Mouse (Mus musculus) granulocyte monocyte progenitor cell, adult 5-6 weeks (primary cell): ENCODE data around the gene Csnk1d. TPM values are rescaled to one million over a fixed set of nuclear protein-coding genes. Genes with fewer than 3 reads are reported as not detected.
A peak's percentile ranks its signal among the peaks of the same experiment; 100 is the strongest.

Source experiments
- ATAC-seq: replicated peaks from 2 replicates; pipeline ENCODE4 v1.8.0; 2016; ENCODE audit warnings: mild to moderate bottlenecking, moderate TSS enrichment, inconsistent platforms; ENCODE audit not compliant: poor library complexity, severe bottlenecking
- total RNA-seq, 2 experiments: library from RNA; stranded (forward) in 1 of 2; stranded (reverse) in 1 of 2; fragments of 200-712, 200-1000 nt in 1 of 2; fragments of >200 nt in 1 of 2; fragmentation: Nextera tagmentation in 1 of 2; gene quantifications; 2 replicates each; pipeline ENCODE4 v1.2.3; 2014 to 2017

The Csnk1d gene
- total RNA-seq (2014; fragmentation: Nextera tagmentation): 53.7 and 63.6 TPM in 2 replicates
- total RNA-seq (2017): 68.2 and 70.6 TPM in 2 replicates

DNA sequence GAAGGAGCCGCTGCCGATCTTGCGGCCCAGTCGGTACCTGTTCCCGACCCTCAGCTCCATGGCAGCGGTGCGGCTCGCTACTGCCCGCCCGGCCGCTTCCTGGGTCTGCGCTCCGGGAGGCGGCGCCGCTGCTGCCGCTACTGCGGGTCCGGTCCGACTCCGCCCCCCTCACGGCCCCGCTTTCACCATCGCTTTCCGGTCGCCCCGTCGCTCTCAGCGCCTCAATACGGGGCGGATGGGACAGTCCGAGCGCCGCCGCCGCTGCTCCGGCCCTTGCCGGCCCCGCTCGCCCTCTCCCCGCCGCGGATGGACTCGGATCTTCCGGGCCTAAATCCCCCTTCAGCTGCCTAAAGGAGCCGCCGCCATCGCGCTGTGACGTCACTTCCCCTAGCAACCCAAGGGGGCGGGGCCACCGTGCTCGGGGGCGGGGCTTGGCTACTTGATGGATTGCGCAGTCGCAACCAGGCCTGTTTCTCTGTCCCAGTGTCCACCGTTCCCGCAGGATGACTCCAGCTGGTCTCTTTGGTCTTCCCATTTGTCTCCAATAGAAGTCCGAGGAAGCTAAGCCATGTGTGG, at the start of gene Csnk1d:
Gene Csnk1d (minus strand): TSS at position 380 of the 576 bp plus-strand sequence.
- peak; percentile 71 for ATAC-seq

DNA sequence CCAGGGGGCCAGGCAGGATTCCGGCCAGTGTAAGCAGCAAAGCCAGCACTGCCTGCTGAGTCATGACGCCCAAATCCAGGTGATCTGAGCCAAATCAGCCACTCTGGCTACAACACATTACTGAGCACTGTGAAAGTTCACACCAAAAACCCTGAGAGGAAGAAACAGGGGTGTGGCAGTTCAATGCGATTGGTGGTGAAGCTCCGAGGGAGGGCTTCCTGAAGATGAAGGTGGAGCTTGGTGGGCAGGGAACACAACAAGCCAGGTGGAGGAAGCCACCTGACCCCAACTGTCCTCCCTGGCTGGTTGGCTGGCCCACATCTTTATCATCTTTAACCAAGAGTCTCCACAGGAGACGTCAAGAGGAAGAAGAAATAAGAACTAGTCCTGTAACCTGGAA, 48.2 kb upstream of the Csnk1d start, which contains the start of gene Cd7:
Gene Cd7 (minus strand): TSS at position 117 of the 400 bp plus-strand sequence.
- no peak; the same call in 1 of the 2 replicates for ATAC-seq

DNA sequence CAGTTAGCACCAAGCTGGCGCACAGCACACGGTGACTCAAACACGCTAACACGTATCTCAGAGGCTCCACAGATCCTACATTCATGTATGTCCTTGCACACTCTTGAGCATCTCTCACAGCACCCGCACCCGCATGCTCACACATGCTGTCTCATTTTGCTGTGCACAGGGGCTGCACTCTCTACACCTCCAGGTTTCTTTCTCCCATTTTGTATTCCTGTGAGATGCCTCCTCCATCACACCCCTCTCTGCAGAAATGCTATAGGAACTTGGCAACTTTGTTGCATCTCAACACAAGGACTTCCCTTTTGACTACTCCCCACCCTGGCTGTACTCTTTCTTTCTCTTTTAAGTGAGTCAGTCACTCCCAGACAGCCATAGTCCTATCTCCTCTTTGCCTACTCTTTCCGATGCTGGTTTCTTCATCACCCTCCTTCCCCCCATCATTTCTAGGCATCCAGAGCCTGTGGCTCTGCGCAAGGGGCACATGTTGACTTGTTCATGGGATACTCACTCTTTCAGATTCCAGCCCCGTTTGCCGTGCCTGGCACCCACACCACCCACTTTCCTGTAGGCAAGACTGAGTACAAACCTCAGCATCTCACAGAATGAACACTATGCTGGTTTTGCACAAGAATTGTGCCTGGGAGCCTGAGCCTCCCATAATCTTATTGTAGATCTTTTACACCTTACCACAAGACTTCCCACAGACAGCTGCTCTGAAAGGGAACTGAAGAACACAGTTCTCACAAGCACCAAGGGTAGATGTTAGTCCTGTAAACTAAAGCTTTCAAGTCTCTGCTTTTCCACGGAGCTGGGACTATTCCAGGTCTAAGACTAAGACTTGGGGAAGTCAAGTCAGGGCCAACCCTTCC, 47.5 kb upstream of the Csnk1d start:
- ATAC-seq: peak; percentile 33; the same call in 1 of the 2 replicates

GRCm38 (mm10) chr11:121033118-121033517, 42.0 kb upstream of the Csnk1d start:
- ATAC-seq: 0 out of 2 replicates have a peak, but pooled peaks have one; percentile 17

- ATAC-seq: no peak
Observed at GRCm38 (mm10) chr11:121027259-121027658, 36.1 kb upstream of the Csnk1d start.

DNA sequence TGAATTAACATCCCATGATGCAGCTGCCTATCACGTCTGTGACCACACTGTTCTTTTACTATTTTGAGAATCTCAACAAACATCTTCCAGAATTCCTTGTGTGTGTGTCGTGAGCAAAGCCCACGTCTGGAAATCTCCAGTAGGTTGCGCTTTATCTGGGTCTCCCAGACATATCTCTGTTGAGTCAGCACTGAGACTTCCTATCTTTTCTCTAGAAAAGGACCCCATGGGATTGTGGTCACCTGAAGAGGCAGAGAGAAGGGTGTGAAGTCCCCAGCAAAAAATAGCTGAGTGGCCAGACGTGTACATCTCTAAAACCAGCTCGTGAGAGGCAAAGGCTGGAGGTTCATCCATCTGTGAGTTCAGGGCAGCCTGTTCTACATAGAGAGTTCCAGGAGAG, 33.0 kb upstream of the Csnk1d start:
- ATAC-seq: no peak

- ATAC-seq: no peak
Observed at GRCm38 (mm10) chr11:121019501-121019900, 28.4 kb upstream of the Csnk1d start.

DNA sequence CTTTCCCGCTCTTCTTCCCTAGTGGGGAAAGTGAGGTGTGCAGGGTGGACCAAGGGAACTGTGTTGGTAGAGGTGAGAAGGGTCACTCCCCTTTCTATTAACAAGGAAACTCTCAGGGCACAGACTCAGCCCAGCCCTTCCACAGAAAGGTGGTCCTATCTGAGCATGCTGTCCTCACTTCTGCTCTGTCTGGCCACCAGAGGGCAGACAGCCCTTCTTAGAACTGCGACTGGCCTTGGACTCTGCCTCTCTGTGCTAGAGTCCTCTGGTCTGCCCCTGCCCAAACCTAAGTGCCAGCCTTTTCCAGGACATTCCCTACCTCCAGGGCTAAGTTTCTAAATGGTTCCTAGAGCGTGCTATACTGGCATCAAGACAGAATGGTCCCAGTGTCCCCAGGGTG, 26.6 kb upstream of the Csnk1d start:
- peak; percentile 76 for ATAC-seq

GRCm38 (mm10) chr11:121015472-121015871, 24.3 kb upstream of the Csnk1d start:
- no peak for ATAC-seq

- no peak for ATAC-seq
Observed at GRCm38 (mm10) chr11:121014896-121015300, 23.8 kb upstream of the Csnk1d start.

DNA sequence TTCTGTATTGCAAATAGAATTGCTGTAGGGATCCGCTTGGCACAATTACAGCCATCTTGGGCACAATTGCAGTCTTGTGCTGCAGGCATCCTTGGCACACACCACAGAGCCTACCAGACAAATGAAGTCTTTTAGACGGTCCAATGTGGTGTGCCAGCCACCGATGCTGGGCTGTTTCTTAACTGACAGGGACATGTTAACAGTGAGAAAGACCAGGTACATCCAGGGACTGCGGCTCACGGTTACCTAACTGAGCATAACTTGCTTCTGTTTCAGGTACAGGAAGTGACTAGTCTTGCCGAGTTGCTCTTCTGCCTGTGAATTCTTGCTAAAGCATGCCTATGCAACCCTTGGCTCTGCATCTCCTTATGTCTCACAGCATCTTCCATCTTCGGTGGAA, 22.5 kb upstream of the Csnk1d start:
- no peak for ATAC-seq

DNA sequence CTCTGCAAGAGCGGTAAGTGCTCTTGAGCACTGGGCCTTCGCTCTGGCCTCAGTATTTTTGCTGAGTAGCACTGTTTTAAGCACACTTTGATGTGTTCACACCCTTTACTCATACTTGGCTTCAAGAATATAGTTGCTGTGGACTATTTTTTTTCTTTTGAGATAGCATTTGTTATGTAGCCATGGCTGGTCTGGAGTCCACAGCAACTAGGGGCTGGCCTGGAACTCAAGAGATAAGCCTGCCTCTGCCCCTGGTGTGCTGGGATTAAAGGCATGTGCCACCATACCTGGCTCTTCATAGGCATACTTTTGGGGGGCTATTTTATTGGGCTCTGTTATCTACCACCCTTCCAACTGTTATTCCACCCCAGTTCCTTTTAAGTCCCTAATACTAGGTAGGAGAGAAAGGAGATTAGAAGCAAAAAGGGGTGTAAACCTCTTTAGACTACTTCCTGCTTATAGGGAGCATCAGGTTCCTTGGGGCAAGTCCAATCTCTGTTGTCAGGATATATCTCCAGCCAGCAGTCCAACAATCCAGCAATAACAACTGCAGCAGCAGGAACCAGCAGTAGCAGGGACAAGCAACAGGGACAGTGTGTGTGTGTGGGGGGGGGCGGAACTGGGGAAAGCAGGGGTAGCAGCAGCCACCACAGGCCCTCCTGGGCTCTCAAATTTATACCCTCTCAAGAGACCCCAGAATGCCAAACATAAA, 19.1 kb upstream of the Csnk1d start:
- ATAC-seq: no peak

GRCm38 (mm10) chr11:121006184-121006583, 15.1 kb upstream of the Csnk1d start:
- ATAC-seq: no peak

- no peak for ATAC-seq
Observed at GRCm38 (mm10) chr11:121004281-121004680, 13.2 kb upstream of the Csnk1d start.

- ATAC-seq: no peak
Observed at GRCm38 (mm10) chr11:121001966-121002365, 10.8 kb upstream of the Csnk1d start.

DNA sequence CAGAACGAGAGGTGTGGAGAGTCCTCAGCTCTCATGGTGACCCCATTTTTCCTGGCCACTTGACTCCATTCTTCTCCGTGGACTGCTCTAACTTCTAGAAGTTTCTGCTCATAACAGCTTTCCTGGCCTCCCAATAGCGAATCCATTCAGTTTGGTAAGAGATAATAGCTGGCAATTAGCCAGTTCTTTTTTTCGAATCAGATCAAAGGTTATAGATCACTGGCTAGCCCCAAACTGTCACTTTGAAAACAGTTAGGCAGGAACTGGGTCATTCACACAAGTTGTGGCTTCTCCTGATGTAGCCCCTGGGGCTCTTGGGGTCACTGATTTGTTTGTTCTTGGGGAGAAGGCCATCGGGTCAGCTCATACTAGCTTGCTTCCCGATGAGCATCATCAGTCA, 3.6 kb upstream of the Csnk1d start:
- ATAC-seq: no peak

DNA sequence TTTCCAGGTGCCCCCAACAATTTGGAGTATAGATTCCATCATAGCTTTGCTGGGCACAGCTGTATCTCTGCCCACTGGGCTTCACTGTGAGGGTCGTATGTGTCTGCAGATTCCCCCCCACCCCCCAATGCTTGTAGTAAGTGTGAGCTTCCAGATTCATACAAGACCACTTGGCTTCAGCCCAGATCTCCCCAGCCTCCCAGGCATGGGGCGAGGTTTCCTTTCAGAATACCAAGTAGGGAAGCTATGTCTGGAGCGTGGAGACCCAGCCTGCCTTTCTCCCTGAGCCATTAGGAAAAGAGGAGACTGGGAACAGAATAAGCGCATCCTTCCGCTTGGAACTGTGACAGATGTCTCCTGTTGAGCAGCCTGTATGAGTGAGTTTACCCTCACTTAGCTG, 2.5 kb upstream of the Csnk1d start:
- ATAC-seq: no peak

DNA sequence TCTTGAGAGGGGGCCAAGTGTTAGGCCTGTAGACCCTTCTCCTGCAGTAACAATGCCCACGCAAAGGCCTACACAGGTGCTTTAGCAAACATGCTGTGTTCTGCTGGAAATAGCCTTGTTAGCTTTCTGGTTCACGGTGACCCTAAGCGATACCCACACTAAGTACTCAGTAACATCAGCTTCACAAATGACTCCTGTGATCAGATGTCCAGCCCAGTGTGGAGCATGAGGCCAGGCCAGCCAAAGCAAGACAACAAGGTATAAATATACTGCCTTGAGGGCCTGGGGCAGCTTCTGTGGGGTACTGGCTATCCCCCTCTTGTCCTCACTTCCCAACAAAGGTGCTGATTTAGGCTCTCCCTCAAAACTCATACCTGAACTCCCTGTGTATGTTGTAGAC, 1.9 kb upstream of the Csnk1d start:
- ATAC-seq: no peak

- ATAC-seq: no peak
Observed at GRCm38 (mm10) chr11:120991791-120992190, 661 bp upstream of the Csnk1d start.

DNA sequence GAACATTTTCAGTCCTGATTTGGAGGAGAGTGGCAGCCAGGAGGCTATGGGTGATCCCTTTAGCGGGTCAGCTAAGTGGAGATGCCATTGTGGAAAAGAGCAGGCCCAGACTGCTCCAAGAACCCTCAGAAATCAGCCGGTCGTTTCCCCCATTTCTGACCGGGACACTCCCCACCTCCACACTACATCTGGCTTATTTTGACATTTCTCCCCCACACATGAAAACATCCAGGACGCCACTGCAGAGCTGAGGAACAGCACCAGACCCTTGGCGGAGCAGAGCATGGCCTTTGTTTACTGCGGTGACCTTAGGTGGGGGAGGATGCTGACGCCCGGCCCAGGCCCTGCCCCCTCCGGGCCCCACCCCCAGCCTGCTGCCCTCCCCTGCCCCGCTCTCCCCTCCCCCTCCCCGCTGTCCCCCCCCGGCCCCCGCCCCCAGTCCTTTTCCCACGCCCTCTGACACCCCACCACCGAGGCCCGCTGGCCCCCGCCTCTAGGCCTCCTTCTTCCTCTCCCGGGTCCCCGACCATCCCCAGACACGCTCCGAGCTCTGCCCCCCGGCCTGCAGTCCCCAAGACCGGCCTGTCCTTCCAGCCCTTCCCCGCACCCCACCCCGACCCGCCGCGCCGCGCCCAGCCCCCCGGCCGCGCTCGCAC, 876 bp downstream of the Csnk1d start:
- peak; percentile 44 for ATAC-seq
